Mouse (Mus musculus) thymus, postnatal 36 days (tissue): ENCODE results near the gene Zfp451.
A peak's percentile ranks its signal among the peaks of the same experiment; 100 is the strongest.
"Not testable (repeated sequence)": the region's sequence is repeated elsewhere in the genome, so short reads cannot be mapped to it uniquely, and the experiment has no call there.

Source experiments
- DNase-seq, 2 experiments: peaks; one replicate each; pipeline ENCODE4 v3.0.0; 2022; ENCODE audit warnings: mixed read lengths in 2 of 2

Zfp451 gene

DNA sequence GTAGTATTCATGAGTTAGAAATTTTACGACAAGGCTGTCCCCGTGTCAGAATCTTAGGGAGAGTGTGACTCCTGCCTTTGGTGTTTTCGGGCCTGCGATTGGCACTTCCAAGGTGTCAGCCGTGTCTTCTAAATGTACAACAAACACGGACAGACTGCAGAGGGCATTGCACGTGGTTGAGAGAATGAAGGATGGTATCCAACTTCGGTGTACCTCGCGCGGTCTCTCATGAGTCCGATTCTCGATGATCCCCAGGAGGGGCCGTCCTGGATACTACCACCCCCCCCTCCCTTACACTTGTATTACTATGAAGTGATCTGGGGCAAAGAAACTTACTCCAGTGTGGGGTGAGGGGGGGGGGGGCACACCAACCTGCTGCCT is 57.4 kb downstream of the Zfp451 start:
- DNase-seq: peak; percentile 8 to 16

DNA sequence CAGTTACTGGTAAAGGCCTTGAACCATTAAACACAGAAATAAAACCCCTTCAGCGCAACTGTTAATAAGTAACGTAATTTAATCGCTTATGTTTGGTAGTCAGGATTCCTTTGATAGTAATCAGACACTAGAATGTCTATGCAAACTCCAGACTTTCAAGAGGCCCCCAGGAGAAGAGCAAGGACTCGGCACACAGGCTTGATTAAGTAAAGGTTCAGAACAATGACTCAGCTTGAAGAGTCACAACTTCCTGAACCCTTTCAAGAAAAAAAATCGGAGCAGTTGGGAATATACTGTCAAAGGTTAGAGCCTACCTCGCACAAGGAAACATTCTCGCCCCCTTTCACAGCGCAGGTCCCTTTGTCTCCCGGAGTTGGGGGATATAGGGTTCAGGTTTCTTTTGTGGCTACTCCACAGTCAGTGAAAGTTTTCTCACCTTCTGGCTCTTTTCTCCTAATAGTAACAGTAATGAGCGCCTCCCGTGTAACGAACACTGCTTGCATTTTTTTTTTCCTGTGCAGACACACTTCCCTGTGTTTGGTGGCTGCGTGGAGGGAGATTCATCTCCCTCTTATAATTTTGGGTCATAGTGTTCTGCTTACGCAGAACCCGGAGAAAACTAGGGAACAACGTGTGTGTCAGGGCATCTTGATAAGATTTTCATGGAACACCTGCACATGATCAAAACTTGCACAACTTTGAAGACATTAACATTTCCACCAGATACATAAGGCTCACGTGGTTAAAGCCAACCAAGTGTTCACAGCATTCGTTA is 58.0 kb downstream of the Zfp451 start:
- no peak for DNase-seq

DNA sequence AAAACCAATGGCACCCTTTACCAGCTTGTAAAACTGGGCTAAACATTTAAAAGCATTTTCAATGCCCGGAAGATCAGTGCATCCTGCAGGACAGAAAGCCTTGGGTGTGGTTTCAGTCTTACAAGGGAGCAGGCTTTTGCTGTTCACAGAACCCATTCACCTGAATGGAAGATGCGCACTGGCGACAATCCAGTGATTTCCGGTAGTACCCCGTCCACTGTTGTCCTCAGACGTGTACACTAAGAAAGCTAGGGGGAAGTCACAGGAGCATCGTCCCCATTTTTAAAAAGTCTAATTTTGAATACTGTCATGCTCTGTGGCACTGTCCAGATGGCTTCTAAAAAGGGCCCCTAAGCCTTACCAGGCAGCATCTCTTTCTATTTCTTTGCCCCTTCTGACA is 58.6 kb downstream of the Zfp451 start:
- no peak for DNase-seq

DNA sequence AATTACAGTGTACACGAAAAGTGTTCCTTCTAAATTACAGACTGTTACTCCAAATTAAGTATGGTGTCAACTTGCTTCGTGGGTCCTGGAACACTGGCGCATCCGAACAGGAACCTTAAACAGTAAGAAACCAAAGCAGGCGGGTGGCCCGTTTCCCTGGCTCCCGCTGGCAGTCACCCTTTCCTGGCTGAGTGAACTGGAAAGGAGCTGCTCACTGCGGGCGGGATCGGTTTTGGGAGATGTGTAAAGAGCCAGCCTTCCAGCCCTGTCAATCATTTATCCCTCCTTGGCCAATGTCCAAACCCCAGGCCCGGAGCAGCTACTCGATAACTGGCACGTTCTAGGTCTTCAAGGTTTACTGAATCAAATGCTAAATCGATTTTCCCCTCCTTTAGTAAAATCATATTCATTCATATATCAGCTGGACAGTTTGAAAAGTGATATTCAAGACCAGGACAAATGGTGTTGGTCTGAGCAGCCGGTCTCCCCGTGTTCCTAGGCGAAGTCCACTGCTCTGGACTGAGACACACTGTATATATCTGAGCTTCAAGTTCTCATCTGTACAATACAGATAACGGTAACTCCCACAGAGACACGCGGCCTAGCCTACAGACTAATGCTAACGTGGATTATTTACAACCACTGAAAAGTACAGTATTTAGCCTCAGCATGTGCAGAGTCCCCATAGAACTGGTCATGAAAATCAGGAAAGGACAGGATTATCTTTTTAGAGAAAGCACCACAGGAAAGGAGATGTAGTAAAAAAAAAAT is 59.2 kb downstream of the Zfp451 start:
- DNase-seq: no peak

DNA sequence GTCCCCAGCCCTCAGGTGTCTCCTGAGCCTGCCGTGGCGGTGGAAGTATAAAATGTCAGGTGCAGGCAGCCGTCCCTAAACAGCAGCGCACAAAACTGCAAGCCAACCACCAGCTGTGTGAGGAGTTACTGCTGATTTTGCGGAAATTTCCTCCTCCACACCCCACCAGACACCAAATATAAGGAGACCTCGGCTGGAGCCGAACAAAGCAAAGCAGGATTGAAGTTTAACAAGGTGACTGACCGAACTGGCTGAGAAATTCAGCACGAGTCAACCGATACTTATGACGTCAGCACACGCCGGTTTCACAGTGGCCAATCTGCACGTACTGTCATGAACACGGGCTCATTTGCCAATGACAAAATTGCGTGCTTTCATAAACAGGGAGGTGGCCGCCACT is 60.3 kb downstream of the Zfp451 start:
- no peak for DNase-seq

DNA sequence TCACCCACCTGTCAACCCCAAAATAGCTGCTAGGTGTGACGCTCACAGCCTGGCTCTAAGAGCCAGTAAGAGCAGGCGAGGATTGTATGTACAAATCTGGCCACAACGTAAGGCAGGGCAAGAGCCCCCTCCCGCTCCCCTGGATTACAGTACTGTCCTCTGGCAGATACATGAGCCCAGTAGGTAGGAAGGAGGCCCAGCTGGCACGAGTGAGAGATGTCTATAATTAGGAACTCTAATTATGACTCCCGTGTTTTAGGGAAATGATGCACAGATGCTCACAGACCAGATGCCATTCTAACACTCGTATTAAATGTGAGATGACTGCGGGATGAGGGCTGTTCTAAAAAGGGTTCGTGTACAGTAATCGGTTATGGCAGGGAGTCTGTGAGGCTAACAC is 63.1 kb downstream of the Zfp451 start:
- DNase-seq: no peak

DNA sequence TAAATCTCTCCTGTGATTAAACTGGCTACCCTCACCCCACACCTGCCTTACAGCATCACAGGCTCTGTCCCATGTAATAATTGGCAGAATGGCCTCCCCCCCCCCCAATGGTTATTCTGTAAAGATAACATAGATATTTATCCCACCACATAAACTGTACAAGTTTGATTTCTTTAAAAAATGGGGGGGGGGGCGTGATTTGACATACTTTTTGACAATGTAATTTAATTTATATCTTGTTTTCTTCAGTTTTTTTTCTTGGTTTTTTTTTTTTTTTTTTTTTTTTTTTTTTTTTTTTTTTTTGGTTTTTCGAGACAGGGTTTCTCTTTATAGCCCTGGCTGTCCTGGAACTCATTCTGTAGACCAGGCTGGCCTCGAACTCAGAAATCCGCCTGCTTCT is 64.7 kb downstream of the Zfp451 start:
- not testable (repeated sequence) for DNase-seq

DNA sequence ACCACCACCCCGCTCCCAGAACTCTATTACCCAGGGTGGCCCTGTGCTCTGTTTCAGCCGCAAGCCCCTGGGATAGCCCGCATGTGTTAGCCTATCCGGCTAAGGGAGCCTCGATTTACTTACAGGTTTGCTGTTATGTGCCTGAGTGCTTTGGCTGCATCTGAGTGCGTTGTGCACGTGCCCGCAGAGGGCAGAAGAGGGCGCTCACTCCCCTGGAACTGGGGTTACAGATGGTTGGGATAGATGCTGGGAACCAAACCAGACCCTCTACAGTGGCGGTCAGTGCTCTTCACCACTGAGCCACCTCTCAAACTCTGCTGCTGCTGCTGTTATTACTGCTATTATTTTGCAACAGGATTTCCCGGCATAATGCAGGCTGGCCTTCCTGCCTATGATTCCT is 65.3 kb downstream of the Zfp451 start:
- DNase-seq: no peak

DNA sequence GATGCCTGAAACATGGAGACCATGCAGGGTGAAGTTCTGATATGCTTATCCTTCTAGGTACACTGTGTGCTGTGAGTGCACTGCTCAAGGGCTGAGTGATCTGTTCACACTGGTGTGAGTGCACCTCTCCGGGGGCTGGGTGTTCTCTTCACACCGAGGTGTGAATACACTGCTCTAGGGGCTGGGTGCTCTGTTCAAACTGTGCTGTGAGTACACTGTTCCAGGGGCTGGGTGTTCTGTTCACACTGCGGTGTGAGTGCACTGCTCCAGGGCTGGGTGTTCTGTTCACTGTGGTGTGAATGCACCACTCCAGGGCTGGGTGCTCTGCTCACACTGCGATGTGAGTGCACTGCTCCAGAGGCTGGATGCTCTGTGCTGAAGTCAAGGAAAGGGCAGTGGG is 68.5 kb downstream of the Zfp451 start:
- no peak for DNase-seq

DNA sequence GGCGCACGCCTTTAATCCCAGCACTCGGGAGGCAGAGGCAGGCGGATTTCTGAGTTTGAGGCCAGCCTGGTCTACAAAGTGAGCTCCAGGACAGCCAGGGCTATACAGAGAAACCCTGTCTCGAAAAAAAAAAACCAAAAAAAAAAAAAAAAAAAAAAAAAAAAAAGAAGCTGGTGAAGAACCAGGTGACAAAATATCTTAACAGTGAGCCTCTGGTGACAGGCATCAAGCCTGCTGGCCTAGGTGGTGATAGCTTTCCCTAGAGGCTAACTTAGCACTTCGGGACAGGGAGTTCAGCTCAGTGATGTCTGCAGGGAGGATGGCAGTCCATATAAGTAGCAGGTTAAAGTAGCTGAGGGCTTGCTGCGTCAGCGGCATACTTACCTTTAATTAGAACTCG is 69.6 kb downstream of the Zfp451 start:
- DNase-seq: not testable (repeated sequence)

DNA sequence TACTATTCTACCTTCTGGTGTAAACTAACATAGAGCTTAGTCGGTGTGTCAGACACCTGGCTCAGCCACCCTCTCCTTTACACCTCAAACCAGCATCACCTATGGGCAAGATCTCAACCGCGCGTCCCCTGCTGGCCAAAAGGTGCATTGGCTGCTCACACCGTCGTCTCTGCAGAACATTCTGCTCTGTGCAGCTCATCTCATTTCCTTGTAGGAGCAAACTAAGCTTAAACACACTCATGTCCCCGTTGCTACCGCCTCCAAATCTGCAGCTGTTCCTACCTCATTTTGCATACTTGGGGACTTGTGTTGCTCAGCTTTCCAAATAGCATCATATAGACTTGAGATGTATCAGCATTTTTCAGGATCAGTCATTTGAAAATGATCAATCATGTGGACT is 71.5 kb downstream of the Zfp451 start:
- peak; percentile 30 to 31 for DNase-seq

DNA sequence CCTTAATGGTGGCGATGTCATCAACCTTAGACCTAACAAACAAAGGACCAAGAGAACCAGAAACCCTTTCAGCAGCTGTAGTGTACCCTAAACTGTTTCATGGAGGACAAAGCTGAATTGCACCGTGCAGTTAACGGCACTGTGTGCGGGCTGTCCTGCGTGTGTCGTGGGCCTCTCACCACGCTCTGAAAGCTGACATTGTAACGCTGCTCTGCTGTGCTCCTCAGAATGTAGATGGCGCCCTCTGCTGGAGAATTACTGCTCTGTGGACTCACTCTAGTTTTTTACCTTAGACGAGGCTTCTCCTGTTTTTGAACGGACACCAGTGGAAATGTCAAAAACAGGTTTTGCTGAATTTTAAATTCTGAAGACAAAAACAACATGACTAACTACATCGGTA is 75.1 kb downstream of the Zfp451 start:
- DNase-seq: peak; percentile 56 to 67

DNA sequence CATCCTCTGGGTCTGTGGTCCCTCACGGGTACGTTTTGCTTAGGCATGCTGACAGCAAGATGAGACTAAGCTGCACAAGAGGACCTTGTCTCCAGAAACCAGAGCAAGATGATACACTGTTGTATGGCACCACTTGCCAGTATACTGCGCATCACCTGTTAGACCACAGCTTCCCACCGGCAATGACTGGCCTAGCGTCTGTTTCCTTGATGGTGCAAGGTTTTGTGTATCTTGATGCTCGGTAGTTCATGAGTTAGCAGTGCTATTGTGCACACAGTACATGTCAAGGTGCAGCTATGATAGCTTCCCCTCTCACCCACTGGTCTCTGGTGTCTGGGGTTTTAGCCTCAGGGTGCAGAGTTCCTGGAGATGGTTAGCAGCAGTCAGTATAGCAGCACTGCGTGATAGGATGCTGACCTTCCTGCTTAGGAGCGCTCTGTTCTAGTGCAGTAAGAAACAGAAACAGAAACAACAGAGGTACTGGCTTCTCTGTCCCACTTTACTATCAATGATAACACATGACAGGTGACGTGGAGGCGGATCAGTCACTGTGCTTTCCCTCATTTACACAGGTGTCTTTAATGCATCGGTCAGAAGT is 75.6 kb downstream of the Zfp451 start:
- no peak for DNase-seq

DNA sequence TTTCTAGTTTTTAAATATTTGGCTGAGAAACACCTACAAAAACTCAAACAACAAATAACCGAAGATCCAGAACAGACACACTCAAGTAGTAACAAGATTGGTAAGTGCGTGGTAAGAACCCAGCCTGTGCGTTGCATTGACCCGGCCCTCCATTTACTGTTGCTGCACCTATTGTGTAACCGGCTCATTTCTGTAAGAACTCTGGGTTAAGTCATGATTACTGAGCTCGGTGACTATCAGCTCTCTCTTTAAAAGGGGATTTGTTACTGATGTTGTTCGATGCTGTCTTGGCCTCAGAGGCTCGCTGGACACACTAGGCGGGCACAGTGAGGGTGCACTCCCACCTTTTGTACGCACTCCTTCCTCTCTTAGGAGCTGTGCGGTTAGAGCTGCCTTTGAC is 76.1 kb downstream of the Zfp451 start:
- DNase-seq: no peak

DNA sequence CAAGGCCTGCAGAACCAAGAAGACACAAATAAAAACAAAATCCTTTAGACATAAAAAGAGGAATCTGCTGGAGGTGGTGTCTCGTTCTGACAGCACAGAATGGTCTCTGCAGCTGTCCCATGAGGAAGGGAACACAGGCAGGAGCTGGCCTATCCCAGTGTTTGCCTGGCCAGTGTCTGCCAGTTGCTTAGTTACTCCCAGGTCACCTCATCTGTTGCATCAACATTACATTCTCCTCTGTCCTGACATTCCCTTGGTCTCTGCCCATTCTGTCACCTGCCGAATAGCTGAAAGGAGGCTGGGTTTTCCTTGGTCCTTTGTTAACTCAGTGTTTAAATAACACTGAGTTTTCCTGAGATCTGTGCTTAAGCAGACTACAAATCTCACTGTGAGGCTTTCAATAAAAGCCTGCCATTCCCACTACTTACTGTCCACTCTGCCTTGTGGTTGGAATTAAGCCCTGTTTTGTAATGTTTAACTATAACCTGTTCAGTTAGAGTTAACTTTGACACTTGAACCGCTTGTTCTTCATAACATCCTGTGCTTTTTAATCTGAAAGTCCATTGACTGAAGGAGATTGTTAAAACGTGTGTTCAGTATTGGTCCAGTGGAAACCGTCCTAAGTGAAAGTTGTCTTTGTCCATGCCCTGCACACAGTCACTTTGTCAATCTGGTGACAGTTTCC is 80.3 kb downstream of the Zfp451 start:
- no peak for DNase-seq

DNA sequence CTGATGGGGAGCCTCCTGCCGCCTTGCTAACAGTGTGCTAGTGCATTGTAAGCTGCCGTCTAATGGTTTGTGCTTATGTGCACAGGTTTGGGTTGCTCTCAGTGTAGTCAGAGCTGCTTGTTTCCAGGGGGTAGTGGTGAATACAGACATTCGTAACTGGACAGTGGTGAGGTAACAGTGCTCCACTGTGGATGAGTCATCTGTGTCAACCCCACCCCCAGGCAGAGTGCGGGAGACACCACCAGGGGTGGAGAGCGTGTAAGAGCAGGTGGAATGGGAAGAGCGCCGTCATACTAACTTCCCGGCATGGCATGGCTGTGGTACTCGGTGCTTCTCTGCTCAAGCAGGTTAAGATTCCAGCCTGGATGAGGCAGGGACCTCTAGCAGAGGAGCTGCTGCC is 81.4 kb downstream of the Zfp451 start:
- no peak for DNase-seq

DNA sequence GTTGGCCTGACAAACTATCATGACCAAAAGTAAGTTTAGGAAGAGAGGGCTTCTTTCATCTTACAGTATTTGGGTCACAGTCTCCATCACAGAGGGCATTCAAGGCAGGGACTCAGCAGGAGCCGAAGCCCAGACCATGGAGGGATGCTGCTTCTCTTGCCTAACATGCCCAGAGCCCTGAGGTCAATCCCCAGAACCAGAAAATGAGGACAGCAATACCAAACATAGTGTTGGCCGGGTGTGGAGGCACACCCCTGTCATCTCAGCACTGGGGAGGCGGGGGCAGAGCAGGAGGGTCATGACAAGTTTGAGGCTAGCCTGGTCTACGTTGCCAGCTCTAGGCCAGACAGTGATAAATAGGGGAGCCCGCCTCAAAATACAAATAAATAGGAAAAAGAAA is 89.3 kb downstream of the Zfp451 start:
- no peak for DNase-seq

DNA sequence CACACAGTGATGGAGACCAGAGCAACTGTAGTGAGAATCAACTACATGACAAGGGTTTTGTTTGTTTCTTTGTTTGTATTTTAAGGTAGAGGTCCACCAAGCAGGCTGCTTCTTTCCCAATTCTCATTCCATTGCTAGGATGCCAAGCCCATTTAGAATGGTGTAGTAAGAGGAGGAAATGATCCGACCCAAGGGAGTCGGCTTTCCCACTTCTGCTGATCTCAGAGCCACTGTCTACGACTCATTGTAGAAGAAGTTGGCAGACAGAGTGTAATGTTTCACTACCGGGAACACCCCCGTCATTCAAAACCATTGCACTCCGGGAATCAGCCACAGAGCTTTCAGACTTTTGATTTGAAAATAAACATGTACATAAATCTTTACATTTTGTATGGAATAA is 89.9 kb downstream of the Zfp451 start:
- no peak for DNase-seq

DNA sequence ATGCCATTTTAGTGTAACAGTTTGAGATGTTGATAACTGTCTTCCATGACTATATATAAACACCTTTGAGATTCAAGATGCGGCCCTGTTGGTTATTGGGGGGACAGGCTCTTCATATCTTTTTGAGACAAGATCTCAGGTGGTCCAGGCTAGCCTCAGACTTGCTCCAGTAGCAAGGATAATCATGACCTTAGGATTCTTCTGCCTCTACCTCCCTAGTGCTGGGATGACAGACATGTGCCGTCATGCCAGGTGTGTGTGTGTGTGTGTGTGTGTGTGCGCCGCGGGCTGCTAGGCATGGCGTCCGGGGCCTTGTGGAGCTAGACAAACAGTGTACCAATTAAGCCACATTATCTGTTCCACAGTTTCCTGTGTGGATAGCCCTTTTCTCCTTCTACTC is 93.4 kb downstream of the Zfp451 start:
- no peak for DNase-seq

DNA sequence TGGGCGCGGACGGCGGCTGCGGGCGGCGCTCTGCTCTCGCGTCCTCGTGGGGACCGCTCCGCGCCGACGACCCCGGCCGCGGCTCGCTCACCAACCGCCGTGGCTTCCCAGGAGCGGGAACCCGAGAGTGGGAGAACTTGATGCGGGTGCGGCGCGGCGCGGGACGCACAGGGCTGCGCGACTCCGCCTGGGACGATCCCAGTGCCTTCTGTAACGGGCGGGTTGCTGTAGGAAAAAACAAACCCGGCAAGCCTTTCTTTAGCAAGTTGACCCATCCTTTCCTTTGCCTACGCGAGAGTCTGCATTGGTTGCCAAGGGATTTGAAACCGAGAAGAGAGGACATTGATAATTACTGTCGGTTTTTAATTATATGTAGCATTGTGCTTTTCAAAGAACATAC is 94.2 kb downstream of the Zfp451 start:
- DNase-seq: no peak

DNA sequence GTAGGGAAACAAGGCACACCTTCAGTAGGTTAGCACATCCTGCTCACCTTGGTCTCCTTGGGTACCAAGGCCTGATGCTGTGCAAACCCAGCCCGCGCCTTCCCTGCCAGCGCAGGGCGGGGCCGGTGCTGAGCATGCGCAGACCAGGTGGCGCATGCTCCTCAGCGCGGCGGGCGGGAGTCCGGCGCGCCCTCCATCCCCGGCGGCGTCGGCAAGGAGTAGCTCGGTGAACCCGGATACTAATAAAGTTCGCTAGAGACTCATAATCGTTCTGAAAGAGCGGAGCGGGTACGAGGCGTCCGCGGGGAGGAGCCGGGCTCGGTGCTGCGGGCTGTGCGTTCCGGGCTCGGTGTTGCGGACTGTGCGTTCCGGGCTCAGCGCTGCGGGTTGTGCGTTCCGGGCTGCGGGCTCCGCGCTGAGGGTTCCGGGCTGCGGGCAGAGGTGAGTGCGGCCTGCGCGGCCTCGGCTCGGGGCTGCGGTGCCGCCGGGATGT is 94.6 kb downstream of the Zfp451 start, which contains the start of gene Rab23:
Gene Rab23 (plus strand): TSS at position 155 of the 493 bp plus-strand sequence.
- peak; percentile 74 to 80 for DNase-seq

DNA sequence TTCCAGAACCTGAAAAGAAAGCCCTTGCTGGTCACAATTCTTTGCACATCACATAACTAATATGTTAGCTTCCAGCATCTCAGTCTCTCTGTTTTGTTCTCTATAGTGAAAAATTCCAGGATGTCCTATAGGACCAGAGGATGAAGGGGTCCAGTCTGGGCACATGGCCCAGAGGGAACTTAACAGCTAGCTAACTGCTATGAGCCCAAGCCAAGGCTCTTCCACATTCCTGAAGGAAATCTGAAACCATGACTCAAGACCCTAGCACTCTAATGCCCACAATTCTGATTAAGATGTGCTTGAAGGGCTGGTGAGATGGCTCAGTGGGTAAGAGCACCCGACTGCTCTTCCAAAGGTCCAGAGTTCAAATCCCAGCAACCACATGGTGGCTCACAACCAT is 96.8 kb downstream of the Zfp451 start:
- no peak for DNase-seq

DNA sequence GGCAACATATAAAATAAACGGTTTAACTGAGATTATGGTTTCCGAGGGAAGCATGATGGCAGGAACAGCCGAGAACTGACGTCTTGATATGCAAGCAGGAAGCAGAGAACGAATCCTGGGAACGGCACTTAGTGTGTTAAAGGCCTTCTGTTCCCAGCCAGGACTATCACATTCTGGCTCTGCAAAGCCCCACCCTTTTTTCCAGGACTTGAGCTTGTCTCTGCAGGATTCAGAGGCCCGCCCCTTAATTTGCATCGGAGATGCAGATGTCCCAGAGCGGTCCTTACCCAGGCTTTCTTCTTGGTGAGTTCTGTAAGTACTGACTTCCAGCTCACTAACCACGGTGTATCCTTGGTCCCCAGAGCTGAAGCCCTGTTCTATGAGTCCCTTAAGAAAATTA is 99.6 kb downstream of the Zfp451 start:
- no peak for DNase-seq
